Mouse (Mus musculus): ENCODE measurements around the gene Hdlbp. TPM values are rescaled to one million over a fixed set of nuclear protein-coding genes. Genes with fewer than 3 reads are reported as not detected.
"Not testable (repeated sequence)": the region's sequence is repeated elsewhere in the genome, so short reads cannot be mapped to it uniquely, and the experiment has no call there.

Hdlbp gene
- polyA plus RNA-seq (2015; fragmentation: Nextera tagmentation; extraction: Ambion mirVana): 75.0 and 76.6 TPM in 2 replicates

GRCm38 (mm10) chr1:93478586-93479475 is at the start of gene Hdlbp:
Gene Hdlbp, minus strand, starts transcription at chr1:93478815.
- under 1% methylated on average over 74 of the region's 74 CpGs for WGBS (ENCODE audit: insufficient replicate concordance)

GRCm38 (mm10) chr1:93522325-93522724 is 43.7 kb upstream of the Hdlbp start:
- no peaks in the 10 kb centered on the region for H3K27me3 ChIP-seq (ENCODE audit: control insufficient read depth, insufficient read depth, low read depth, low read length)
- H3K4me3 ChIP-seq (ENCODE audit: low read depth, low read length): no peak overlapping the region
- H3K4me2 ChIP-seq (ENCODE audit: low read depth, low read length): no peak overlapping the region
- no peak overlapping the region for H3K9ac ChIP-seq (ENCODE audit: low read depth, low read length)
- ATAC-seq (ENCODE audit: low read depth): no peak
- no peaks in the 10 kb centered on the region for H3K4me1 ChIP-seq (ENCODE audit: control insufficient read depth, low read depth, low read length)
- no peaks in the 10 kb centered on the region for H3K9me3 ChIP-seq (replicated peaks; ENCODE audit: control insufficient read depth, low read length)
- no peaks in the 10 kb centered on the region for H3K36me3 ChIP-seq (ENCODE audit: control insufficient read depth, insufficient read depth)
- 74% methylated on average over 1 of the region's 1 CpGs for WGBS (ENCODE audit: insufficient replicate concordance)
- no peak overlapping the region for H3K27ac ChIP-seq (ENCODE audit: low read length)

More at GRCm38 (mm10) chr1:93478586-93479475, at the start of gene Hdlbp:
- Histone ChIP-seq H3K36me3 (ENCODE audit: control insufficient read depth, insufficient read depth) (no peaks in the 10 kb centered on the region), H3K27me3 (ENCODE audit: control insufficient read depth, insufficient read depth, low read depth, low read length) (no peaks in the 10 kb centered on the region), H3K4me1 (ENCODE audit: control insufficient read depth, low read depth, low read length) (peaks cover 17% of the 10 kb centered on the region), H3K27ac (ENCODE audit: low read length) (peak within 1 kb of the TSS; percentile 99), H3K4me3 (ENCODE audit: low read depth, low read length) (peak within 1 kb of the TSS; percentile 74), H3K4me2 (ENCODE audit: low read depth, low read length) (peak within 1 kb of the TSS; percentile 86), H3K9me3 (replicated peaks; ENCODE audit: control insufficient read depth, low read length) (no peaks in the 10 kb centered on the region), H3K9ac (ENCODE audit: low read depth, low read length) (peak within 1 kb of the TSS; percentile 75)
- peak; percentile 89 for ATAC-seq (ENCODE audit: low read depth)

- Histone ChIP-seq H3K9me3 (replicated peaks; ENCODE audit: control insufficient read depth, low read length) (no peaks in the 10 kb centered on the region), H3K4me2 (ENCODE audit: low read depth, low read length) (no peak overlapping the region), H3K27ac (ENCODE audit: low read length) (no peak overlapping the region), H3K4me3 (ENCODE audit: low read depth, low read length) (no peak overlapping the region), H3K36me3 (ENCODE audit: control insufficient read depth, insufficient read depth) (no peaks in the 10 kb centered on the region), H3K9ac (ENCODE audit: low read depth, low read length) (no peak overlapping the region), H3K4me1 (ENCODE audit: control insufficient read depth, low read depth, low read length) (no peaks in the 10 kb centered on the region), H3K27me3 (ENCODE audit: control insufficient read depth, insufficient read depth, low read depth, low read length) (no peaks in the 10 kb centered on the region)
- WGBS (ENCODE audit: insufficient replicate concordance): 60% methylated on average over 2 of the region's 2 CpGs
- peak; percentile 51 for ATAC-seq (ENCODE audit: low read depth)
Measured at GRCm38 (mm10) chr1:93521491-93521890, 42.9 kb upstream of the Hdlbp start.

- H3K36me3 ChIP-seq (ENCODE audit: control insufficient read depth, insufficient read depth): no peaks in the 10 kb centered on the region
- H3K27ac ChIP-seq (ENCODE audit: low read length): no peak overlapping the region
- no peak overlapping the region for H3K4me2 ChIP-seq (ENCODE audit: low read depth, low read length)
- no peak for ATAC-seq (ENCODE audit: low read depth)
- H3K9me3 ChIP-seq (replicated peaks; ENCODE audit: control insufficient read depth, low read length): no peaks in the 10 kb centered on the region
- H3K4me1 ChIP-seq (ENCODE audit: control insufficient read depth, low read depth, low read length): peaks cover 19% of the 10 kb centered on the region
- H3K4me3 ChIP-seq (ENCODE audit: low read depth, low read length): no peak overlapping the region
- 75% methylated on average over 14 of the region's 14 CpGs for WGBS (ENCODE audit: insufficient replicate concordance)
- no peak overlapping the region for H3K9ac ChIP-seq (ENCODE audit: low read depth, low read length)
- no peaks in the 10 kb centered on the region for H3K27me3 ChIP-seq (ENCODE audit: control insufficient read depth, insufficient read depth, low read depth, low read length)
Measured at GRCm38 (mm10) chr1:93513221-93513620, 34.6 kb upstream of the Hdlbp start.

GRCm38 (mm10) chr1:93512351-93512690 is 33.7 kb upstream of the Hdlbp start:
- Histone ChIP-seq H3K4me2 (ENCODE audit: low read depth, low read length) (peak overlapping the region; percentile 87), H3K4me3 (ENCODE audit: low read depth, low read length) (peak overlapping the region; percentile 71), H3K9me3 (replicated peaks; ENCODE audit: control insufficient read depth, low read length) (no peaks in the 10 kb centered on the region), H3K9ac (ENCODE audit: low read depth, low read length) (peak overlapping the region; percentile 67), H3K27me3 (ENCODE audit: control insufficient read depth, insufficient read depth, low read depth, low read length) (no peaks in the 10 kb centered on the region), H3K27ac (ENCODE audit: low read length) (peak overlapping the region; percentile 52), H3K36me3 (ENCODE audit: control insufficient read depth, insufficient read depth) (peaks cover 6% of the 10 kb centered on the region), H3K4me1 (ENCODE audit: control insufficient read depth, low read depth, low read length) (peaks cover 19% of the 10 kb centered on the region)
- peak; percentile 1; the same call in 1 of the 2 replicates for ATAC-seq (ENCODE audit: low read depth)
- whole genome bisulfite sequencing (ENCODE audit: insufficient replicate concordance): 7% methylated on average over 15 of the region's 15 CpGs

- Histone ChIP-seq H3K4me1 (ENCODE audit: control insufficient read depth, low read depth, low read length) (peaks cover 19% of the 10 kb centered on the region), H3K9me3 (replicated peaks; ENCODE audit: control insufficient read depth, low read length) (no peaks in the 10 kb centered on the region), H3K27ac (ENCODE audit: low read length) (peak within 1 kb of the TSS; percentile 84), H3K27me3 (ENCODE audit: control insufficient read depth, insufficient read depth, low read depth, low read length) (no peaks in the 10 kb centered on the region), H3K36me3 (ENCODE audit: control insufficient read depth, insufficient read depth) (peaks cover 6% of the 10 kb centered on the region), H3K9ac (ENCODE audit: low read depth, low read length) (peak within 1 kb of the TSS; percentile 67), H3K4me3 (ENCODE audit: low read depth, low read length) (peak within 1 kb of the TSS; percentile 71), H3K4me2 (ENCODE audit: low read depth, low read length) (peak within 1 kb of the TSS; percentile 87)
- peak; percentile 98 for ATAC-seq (ENCODE audit: low read depth)
- under 1% methylated on average over 69 of the region's 71 CpGs for WGBS (ENCODE audit: insufficient replicate concordance)
Measured at GRCm38 (mm10) chr1:93511585-93512350, 33.2 kb upstream of the Hdlbp start, which contains the start of gene Farp2. Gene Farp2, plus strand, starts transcription at chr1:93512079.

- not testable (repeated sequence) for H3K9me3 ChIP-seq (replicated peaks; ENCODE audit: control insufficient read depth, low read length); H3K9ac ChIP-seq (ENCODE audit: low read depth, low read length); H3K27ac ChIP-seq (ENCODE audit: low read length); H3K4me2 ChIP-seq (ENCODE audit: low read depth, low read length); ATAC-seq (ENCODE audit: low read depth); H3K4me3 ChIP-seq (ENCODE audit: low read depth, low read length); H3K27me3 ChIP-seq (ENCODE audit: control insufficient read depth, insufficient read depth, low read depth, low read length)
- 65% methylated on average over 1 of the region's 1 CpGs for WGBS (ENCODE audit: insufficient replicate concordance)
- peaks cover 19% of the 10 kb centered on the region for H3K4me1 ChIP-seq (ENCODE audit: control insufficient read depth, low read depth, low read length)
- H3K36me3 ChIP-seq (ENCODE audit: control insufficient read depth, insufficient read depth): peaks cover 14% of the 10 kb centered on the region
Measured at GRCm38 (mm10) chr1:93508576-93508975, 30.0 kb upstream of the Hdlbp start.

GRCm38 (mm10) chr1:93506944-93507676 is 28.5 kb upstream of the Hdlbp start:
- Histone ChIP-seq H3K9me3 (replicated peaks; ENCODE audit: control insufficient read depth, low read length) (no peaks in the 10 kb centered on the region), H3K27me3 (ENCODE audit: control insufficient read depth, insufficient read depth, low read depth, low read length) (no peaks in the 10 kb centered on the region), H3K27ac (ENCODE audit: low read length) (no peak overlapping the region), H3K9ac (ENCODE audit: low read depth, low read length) (no peak overlapping the region), H3K36me3 (ENCODE audit: control insufficient read depth, insufficient read depth) (peaks cover 21% of the 10 kb centered on the region), H3K4me3 (ENCODE audit: low read depth, low read length) (no peak overlapping the region), H3K4me2 (ENCODE audit: low read depth, low read length) (no peak overlapping the region), H3K4me1 (ENCODE audit: control insufficient read depth, low read depth, low read length) (peaks cover 10% of the 10 kb centered on the region)
- 47% methylated on average over 10 of the region's 10 CpGs for WGBS (ENCODE audit: insufficient replicate concordance)
- ATAC-seq (ENCODE audit: low read depth): no peak
